Mouse (Mus musculus): ENCODE data around the gene Ssh3.

DNA sequence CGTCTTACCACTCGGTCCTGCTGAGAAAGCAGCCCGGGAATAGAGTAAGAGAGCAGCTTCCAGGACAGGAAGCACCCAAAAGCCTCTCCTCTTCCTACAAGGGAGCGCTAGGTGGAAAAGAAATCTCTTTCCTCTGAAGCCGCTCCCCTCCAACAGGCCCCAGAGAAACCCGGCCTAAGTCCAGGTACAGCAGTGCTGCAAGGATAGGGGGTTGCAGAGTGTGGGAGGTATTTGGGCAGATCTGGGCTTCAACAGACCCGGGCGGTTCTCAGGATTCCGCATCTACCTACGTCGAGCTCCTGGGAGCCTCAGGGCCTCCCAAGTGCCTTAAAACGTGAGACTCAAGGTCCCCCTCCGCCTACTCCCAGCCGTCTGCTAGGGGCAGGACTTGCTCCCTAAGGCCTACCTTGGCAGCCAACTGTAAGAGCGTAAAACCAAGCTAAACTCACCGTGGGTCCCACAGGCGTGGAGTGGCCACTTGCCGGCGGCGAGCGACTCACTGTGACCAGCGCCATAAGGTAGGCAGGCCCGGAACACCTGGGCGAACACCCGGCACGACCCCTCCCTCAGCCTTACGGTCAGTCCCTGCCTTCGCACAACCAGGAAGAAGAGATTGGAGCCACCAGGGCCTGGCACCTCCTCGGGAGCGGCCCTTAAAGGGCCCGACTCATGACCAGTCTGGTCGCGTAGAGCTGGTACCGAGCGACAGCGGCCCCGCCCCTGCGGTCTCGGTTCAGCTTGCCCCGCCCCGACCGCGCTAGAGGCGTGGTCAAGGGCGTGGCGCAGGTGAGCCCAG, at the start of gene Ssh3:
- no peak for TF ChIP-seq GATA1 (IDR thresholded peaks at IDR 0.05; ENCODE audit: low read length)
- TF ChIP-seq TAL1 (IDR thresholded peaks at IDR 0.05; ENCODE audit: low read length): no peak
